ENCODE assay signal across 8 mouse cellular contexts in genomic region chr6:121017436-121018031, GRCm38 (mm10).
DNase-seq lines count a peak whose midpoint lies in the region; ATAC-seq and TF ChIP-seq lines count a peak whose summit lies in the region.

No protein-coding gene starts in this region.

- WGBS in hindbrain, embryonic 12.5 days: 76% methylated on average over 12 of the region's 12 CpGs
- 80% methylated on average over 12 of the region's 12 CpGs for WGBS in hindbrain, embryonic 13.5 days
- WGBS in lung, embryonic 15.5 days: 32% methylated on average over 12 of the region's 12 CpGs
- 79% methylated on average over 12 of the region's 12 CpGs for WGBS in midbrain, embryonic 11.5 days
- 76% methylated on average over 12 of the region's 12 CpGs for WGBS in hindbrain, postnatal 0 days

- H3K9me3 ChIP-seq in hindbrain, embryonic 12.5 days (replicated peaks): no peaks in the 10 kb centered on the region
- no peaks in the 10 kb centered on the region for H3K9me3 ChIP-seq in hindbrain, embryonic 13.5 days
- H3K9me3 ChIP-seq in lung, embryonic 15.5 days: no peaks in the 10 kb centered on the region
- H3K9me3 ChIP-seq in midbrain, embryonic 11.5 days (ENCODE audit: control insufficient read depth, low read length): no peaks in the 10 kb centered on the region
- H3K9me3 ChIP-seq in hindbrain, postnatal 0 days (ENCODE audit: low read length): no peaks in the 10 kb centered on the region

- 0 out of 2 replicates have a peak, but pooled peaks cover 2% of the 10 kb centered on the region for H3K4me1 ChIP-seq in hindbrain, embryonic 12.5 days
- H3K4me1 ChIP-seq in hindbrain, embryonic 13.5 days (replicated peaks): peaks cover 4% of the 10 kb centered on the region; the same call in 1 of the 2 replicates
- H3K4me1 ChIP-seq in lung, embryonic 15.5 days: peaks cover 37% of the 10 kb centered on the region
- no peaks in the 10 kb centered on the region for H3K4me1 ChIP-seq in midbrain, embryonic 11.5 days (ENCODE audit: control insufficient read depth, insufficient read depth, low read length)
- H3K4me1 ChIP-seq in hindbrain, postnatal 0 days (ENCODE audit: insufficient read depth, low read length): no peaks in the 10 kb centered on the region

- peaks cover 44% of the 10 kb centered on the region for H3K36me3 ChIP-seq in hindbrain, embryonic 12.5 days
- peaks cover 84% of the 10 kb centered on the region for H3K36me3 ChIP-seq in hindbrain, embryonic 13.5 days
- peaks cover 37% of the 10 kb centered on the region for H3K36me3 ChIP-seq in lung, embryonic 15.5 days
- H3K36me3 ChIP-seq in midbrain, embryonic 11.5 days (ENCODE audit: control insufficient read depth, insufficient read depth, low read length): peaks cover 7% of the 10 kb centered on the region; the same call in 1 of the 2 replicates
- peaks cover 39% of the 10 kb centered on the region for H3K36me3 ChIP-seq in hindbrain, postnatal 0 days (ENCODE audit: insufficient read depth, low read length)

- no peak overlapping the region for H3K4me2 ChIP-seq in hindbrain, embryonic 12.5 days (replicated peaks)
- H3K4me2 ChIP-seq in hindbrain, embryonic 13.5 days: no peak overlapping the region
- H3K4me2 ChIP-seq in lung, embryonic 15.5 days: no peak overlapping the region
- H3K4me2 ChIP-seq in midbrain, embryonic 11.5 days: no peak overlapping the region
- no peak overlapping the region for H3K4me2 ChIP-seq in hindbrain, postnatal 0 days (ENCODE audit: low read depth, low read length)

- no peak overlapping the region for H3K27ac ChIP-seq in hindbrain, embryonic 12.5 days
- H3K27ac ChIP-seq in hindbrain, embryonic 13.5 days: no peak overlapping the region
- peak overlapping the region; percentile 9; the same call in 1 of the 2 replicates for H3K27ac ChIP-seq in lung, embryonic 15.5 days
- H3K27ac ChIP-seq in midbrain, embryonic 11.5 days (ENCODE audit: low read depth, low read length): no peak overlapping the region
- H3K27ac ChIP-seq in hindbrain, postnatal 0 days: no peak overlapping the region

- TF ChIP-seq CTCF in hindbrain, postnatal 0 days (IDR thresholded peaks at IDR 0.05; ENCODE audit: low read depth): no peak

- no peak for ATAC-seq in hindbrain, embryonic 12.5 days (ENCODE audit: low FRiP score)
- ATAC-seq in hindbrain, embryonic 13.5 days (ENCODE audit: low FRiP score): no peak
- 0 out of 2 replicates have a peak, but pooled peaks have one; percentile 17 for ATAC-seq in lung, embryonic 15.5 days (ENCODE audit: borderline replicate concordance, extremely low read depth, low FRiP score, low TSS enrichment)
- no peak for ATAC-seq in midbrain, embryonic 11.5 days (ENCODE audit: low FRiP score)
- ATAC-seq in hindbrain, postnatal 0 days: no peak

- no peaks in the 10 kb centered on the region for H3K27me3 ChIP-seq in hindbrain, embryonic 12.5 days
- H3K27me3 ChIP-seq in hindbrain, embryonic 13.5 days: no peaks in the 10 kb centered on the region
- H3K27me3 ChIP-seq in lung, embryonic 15.5 days: no peaks in the 10 kb centered on the region
- no peaks in the 10 kb centered on the region for H3K27me3 ChIP-seq in midbrain, embryonic 11.5 days (ENCODE audit: control insufficient read depth, insufficient read depth, low read length)
- no peaks in the 10 kb centered on the region for H3K27me3 ChIP-seq in hindbrain, postnatal 0 days (ENCODE audit: insufficient read depth, low read length)

- no peak overlapping the region for H3K4me3 ChIP-seq in hindbrain, embryonic 12.5 days
- H3K4me3 ChIP-seq in hindbrain, embryonic 13.5 days: no peak overlapping the region
- H3K4me3 ChIP-seq in lung, embryonic 15.5 days: no peak overlapping the region
- no peak overlapping the region for H3K4me3 ChIP-seq in midbrain, embryonic 11.5 days (ENCODE audit: low read depth, low read length)
- H3K4me3 ChIP-seq in hindbrain, postnatal 0 days (ENCODE audit: low read length): no peak overlapping the region

- DNase-seq in adrenal gland, postnatal 10 days: peak; percentile 68
- peak; percentile 76 to 84 for DNase-seq in heart, adult 9 months (ENCODE audit: low spot score in 2 of 2)
- DNase-seq in midbrain, embryonic 11.5 days (ENCODE audit: low spot score, missing footprints): no peak
- DNase-seq in hindbrain, postnatal 0 days (ENCODE audit: low spot score): no peak
- DNase-seq in embryo, embryonic 11 days: no peak

- peak overlapping the region; percentile 8; the same call in 1 of the 2 replicates for H3K9ac ChIP-seq in hindbrain, embryonic 12.5 days
- H3K9ac ChIP-seq in hindbrain, embryonic 13.5 days: no peak overlapping the region
- H3K9ac ChIP-seq in lung, embryonic 15.5 days: no peak overlapping the region
- no peak overlapping the region for H3K9ac ChIP-seq in midbrain, embryonic 11.5 days (ENCODE audit: low read length)
- H3K9ac ChIP-seq in hindbrain, postnatal 0 days (replicated peaks; ENCODE audit: low read length): no peak overlapping the region

Comparison
In these comparisons a context has a peak if more than half of its experiments do, and no peak if none do; other contexts are left out.
1. DNase-seq: peak in adrenal gland, postnatal 10 days (single experiment) and heart, adult 9 months (2 of 2); none in midbrain, embryonic 11.5 days (single experiment), hindbrain, postnatal 0 days (single experiment) and embryo, embryonic 11 days (single experiment).